Mouse (Mus musculus): ENCODE measurements around the gene Me1.

Gene Me1

GRCm38 (mm10) chr9:86695818-86696261 lies at the start of gene Me1:
TSS of gene Me1 (minus strand) at chr9:86695953.
- peak; percentile 54 to 72 for DNase-seq

GRCm38 (mm10) chr9:86744041-86744440 lies 48.3 kb upstream of the Me1 start:
- DNase-seq = no peak

DNA sequence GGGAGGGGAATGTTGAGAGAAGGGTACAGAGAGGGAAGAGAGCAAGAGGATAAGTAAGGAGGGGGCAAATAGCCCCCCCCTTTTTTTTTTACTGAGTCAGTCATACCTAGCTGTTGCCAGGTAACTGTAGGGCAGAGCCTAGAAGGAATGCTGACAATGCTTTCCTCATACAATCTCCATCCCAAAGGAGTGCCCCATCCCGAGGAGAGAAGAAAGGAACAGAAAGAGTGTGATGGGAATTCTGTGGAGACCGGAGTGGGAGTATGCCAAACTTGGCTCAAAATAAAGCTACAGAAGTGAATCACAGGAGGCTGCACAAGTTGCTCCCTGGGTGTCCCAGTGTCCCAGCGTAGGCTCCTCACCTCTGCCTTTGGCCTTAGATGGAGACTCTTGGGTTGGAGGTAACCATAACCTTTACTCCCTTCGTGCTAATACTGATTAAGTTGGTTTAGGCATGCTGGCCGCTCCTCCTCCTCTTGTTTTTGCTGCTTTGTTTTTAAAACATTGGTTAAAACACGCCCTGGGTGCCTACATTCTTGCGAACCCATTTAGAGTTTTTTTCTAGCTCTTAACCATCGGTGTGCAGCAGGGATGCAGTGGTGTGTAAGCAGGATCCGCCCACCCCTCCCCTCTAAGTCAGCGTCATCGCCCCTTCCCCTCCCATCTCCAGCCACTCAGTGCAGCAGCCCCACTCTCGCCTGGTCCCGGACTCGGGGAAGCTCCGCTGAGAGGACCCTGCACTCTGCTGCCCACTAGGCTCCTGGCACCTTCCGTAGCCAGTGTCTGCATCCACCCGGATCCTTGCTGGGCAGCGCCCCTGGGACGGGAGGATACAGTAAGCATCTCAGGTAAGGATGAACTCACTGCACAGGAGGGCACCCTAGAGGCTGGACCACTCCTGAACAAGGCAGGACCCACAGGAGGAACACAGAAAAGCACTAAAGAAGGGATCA lies 47.5 kb upstream of the Me1 start, which contains the start of gene Prss35:
TSS of gene Prss35 (plus strand) at position 691 of the 953 bp plus-strand sequence.
- DNase-seq = peak; percentile 44 to 60

DNA sequence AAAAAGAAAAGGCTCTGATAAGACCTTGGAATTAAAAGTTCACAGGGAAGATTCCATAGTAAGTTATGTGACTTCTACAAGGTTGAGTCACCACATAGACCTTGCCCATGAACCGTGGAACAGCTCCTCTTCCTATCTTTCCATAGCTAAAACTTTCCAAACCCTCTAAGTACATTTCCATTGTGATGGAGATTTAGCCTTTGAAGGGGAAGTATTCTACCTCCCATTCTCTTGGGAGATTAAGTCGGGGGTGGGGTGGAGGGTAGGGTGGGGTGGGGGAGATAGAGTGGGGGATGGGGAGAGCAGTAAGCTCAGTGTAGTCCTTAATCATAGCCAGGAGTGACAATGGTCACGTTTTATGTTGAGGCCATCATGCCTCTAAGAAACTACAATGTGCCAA lies 44.2 kb upstream of the Me1 start:
- no peak for DNase-seq

DNA sequence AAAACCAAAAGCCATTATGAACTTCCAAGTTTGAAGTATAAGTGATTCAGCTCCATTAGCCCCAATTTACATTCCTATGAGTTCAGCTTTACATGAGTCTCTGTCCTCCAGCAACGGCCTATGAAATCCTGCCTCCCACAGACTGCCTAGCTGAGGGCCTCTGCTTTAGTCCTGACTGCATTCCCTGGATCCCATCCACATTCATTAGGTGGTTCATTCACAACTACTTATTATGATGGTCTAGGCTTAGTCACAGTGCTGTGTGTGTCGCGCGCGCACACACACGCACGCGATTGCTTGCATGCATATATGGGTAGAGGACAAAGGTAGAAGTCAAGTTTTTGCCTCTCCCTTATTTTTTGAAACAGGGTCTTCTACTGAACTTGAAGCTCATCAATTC lies 43.0 kb upstream of the Me1 start:
- DNase-seq = no peak

DNA sequence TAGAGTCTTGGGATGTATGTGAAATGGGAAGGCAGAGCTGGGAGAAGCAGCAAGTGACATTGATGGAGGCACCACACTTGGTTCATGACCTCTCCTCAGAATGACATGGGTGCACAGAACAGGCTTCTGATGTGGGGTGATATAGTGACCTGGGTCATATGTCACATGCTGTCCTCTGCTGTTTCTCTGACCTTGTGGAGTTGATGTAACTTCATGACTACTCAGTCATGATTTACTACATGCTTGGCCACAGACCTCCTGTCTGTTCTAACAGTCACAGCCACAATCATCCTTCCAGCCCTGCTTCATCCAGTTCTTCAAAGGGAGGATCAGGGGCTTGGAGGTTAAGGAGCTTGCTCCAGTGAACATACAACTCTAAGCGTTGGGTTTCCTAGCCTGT lies 42.3 kb upstream of the Me1 start:
- DNase-seq = no peak

- DNase-seq = no peak
Measured at GRCm38 (mm10) chr9:86736991-86737390, 41.2 kb upstream of the Me1 start.

- DNase-seq = no peak
Measured at GRCm38 (mm10) chr9:86734795-86735194, 39.0 kb upstream of the Me1 start.

GRCm38 (mm10) chr9:86734357-86734756 lies 38.6 kb upstream of the Me1 start:
- no peak for DNase-seq

GRCm38 (mm10) chr9:86729811-86730210 lies 34.1 kb upstream of the Me1 start:
- DNase-seq = no peak

DNA sequence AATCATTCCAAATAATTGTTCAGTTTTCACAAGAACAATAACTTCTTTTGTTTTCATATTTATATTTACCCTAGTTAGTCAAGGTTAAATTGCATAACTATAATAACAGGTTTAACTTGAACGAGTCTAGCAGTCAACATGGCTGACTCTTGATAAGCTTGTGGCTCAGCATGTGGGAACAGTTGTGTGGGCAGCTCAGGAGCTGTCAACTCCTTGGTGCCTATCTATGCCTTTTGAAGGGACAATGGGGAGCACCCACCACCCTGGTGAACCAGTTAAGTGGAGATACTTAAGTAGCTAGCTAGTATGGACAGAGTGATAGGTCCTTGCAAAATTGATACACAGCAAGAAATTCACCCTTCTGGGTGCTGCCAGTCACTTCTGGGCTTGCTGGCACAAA lies 33.3 kb upstream of the Me1 start:
- DNase-seq = no peak

DNA sequence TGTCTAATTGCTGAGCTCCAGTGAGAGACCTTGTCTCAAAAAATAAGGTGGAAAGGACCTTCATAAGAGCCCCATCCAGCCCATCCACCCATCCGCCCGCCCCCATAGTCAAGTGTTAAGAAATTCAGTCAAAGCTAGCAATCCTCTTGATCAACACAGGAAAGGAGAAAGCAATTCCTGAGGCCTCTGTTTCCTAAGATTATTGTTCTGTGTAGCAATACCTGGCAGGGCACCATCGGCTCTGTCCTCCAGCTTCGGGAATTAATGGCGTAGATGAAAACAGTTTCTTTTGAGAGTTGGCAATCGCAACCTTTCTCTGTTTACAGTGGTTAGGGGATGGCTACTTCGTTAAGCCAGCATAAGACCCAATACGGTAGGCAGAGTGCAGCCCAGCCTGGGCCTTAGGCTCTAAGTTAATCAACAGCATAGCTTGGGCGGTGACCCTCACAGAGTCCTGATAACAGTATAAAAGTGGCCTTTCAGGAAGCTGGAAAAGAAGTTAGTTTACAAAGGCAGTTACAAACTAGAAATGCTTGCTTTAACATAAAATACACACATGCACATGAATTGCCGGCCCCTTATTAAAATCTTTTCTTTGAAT lies 32.6 kb upstream of the Me1 start:
- DNase-seq = no peak

- no peak for DNase-seq
Measured at GRCm38 (mm10) chr9:86726381-86726720, 30.6 kb upstream of the Me1 start.

- no peak for DNase-seq
Measured at GRCm38 (mm10) chr9:86725604-86726380, 30.0 kb upstream of the Me1 start.

- DNase-seq = no peak
Measured at GRCm38 (mm10) chr9:86725066-86725465, 29.3 kb upstream of the Me1 start.

GRCm38 (mm10) chr9:86720794-86721193 lies 25.0 kb upstream of the Me1 start:
- DNase-seq = no peak

DNA sequence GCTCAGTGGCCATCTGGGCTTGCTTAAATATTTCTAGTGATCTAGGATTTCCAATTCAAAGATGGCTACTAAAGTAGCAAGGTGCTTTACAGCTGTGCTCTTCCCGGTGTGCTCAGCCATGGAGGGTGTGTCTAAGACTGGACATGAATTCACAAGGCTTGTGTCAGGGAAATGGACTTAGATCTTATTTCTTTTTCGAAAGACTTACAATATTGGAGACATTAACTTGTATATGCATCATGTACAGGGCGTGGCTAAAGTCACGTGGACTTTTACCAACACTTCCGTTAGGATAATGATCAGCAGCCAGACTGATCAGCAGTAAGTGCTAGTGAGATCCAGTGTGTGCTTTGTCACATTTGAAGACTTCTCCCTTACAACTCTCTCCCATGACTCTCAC lies 24.5 kb upstream of the Me1 start:
- no peak for DNase-seq

- no peak for DNase-seq
Measured at GRCm38 (mm10) chr9:86717119-86717518, 21.4 kb upstream of the Me1 start.

DNA sequence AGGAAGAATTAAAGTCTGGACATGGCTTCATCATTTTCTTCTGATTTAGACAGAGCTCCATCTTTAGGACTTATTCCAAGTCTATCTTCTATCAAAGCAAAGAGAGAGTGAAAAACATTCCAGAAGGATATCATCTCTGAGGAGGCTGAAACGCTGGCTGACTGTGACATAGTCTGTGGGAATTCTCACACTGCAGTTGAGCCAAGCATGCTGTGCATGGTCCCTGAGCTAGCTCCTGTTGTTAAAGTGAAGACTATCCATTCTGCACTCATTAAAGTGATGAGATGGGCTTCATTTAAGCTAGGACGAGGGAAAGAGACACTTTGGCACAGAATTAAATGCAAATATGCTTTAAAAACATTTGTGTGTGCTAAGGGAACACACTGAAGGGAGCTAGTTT lies 20.8 kb upstream of the Me1 start:
- no peak for DNase-seq

DNA sequence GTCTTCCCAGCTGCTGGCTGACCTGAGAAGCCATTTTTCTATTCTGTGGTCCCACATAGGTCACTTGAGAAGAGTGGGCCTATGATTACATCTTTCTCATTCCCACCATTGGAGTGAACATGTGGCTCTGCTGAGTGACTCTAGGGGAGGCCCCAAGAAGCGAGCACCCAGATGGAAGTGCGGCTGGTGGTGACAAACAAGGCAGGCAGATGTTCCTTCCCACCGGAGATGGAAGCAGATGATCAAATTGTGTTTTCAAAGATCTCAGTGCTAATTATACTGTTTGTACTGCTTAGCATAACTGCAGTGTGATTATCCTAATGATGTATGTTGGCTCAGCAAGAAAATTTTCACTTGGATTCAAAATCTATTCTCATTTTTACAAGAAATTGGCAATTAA lies 18.3 kb upstream of the Me1 start:
- DNase-seq = no peak

DNA sequence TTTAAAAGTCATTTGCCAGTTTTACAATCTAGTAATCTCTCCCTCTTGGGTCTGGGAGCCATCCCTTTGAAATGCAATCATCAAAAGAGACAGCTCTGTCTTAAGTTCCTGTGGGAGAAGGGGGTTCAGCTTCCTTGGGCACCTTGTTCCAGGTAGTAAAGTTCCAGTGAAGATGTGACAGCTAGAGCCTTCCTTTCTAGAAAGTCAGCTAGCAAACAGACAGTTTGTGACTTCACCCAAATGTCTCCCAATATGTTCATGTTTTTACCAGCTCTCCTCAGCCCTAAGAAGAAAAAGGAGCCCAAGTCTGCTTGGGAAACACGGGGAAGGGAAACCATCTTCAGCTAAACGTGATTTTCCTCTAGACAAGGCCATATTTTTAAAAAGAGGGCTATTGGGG lies 16.9 kb upstream of the Me1 start:
- DNase-seq = no peak

GRCm38 (mm10) chr9:86710091-86710634 lies 14.4 kb upstream of the Me1 start:
- DNase-seq = no peak

- DNase-seq = no peak
Measured at GRCm38 (mm10) chr9:86708921-86709320, 13.2 kb upstream of the Me1 start.
